Mouse (Mus musculus): ENCODE results near the gene Stard10. TPM values are rescaled to one million over a fixed set of nuclear protein-coding genes. Genes with fewer than 3 reads are reported as not detected.

Stard10 gene
- total and polyA plus RNA-seq, 2 experiments from 2014 or later, result 11.0 to 17.3 TPM

DNA sequence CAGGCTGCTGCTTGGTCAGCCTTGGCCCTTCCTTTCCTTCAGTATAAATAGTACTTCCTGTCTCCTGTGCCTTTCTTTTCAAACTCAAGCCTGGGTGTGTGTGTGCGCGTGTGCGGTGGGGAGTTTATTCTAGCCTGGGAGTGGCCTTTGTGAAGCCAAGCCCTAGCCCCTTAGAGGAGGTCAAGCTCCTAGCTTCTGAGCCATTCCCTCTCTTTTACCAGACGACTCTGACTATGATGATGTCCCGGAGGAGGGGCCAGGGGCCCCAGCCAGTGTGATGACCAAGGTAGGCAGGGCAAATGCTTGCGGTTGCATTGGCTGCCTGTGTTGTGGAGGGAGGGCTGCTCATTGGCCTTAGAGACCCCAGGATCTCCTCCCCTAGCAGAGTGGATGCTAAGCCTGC, 68.4 kb downstream of the Stard10 start:
- H3K4me2 ChIP-seq (ENCODE audit: low read depth), result no peak overlapping the region
- H3K36me3 ChIP-seq (ENCODE audit: insufficient read depth), result no peaks in the 10 kb centered on the region
- DNase-seq (no peak), ATAC-seq (no peak)
- H3K9me3 ChIP-seq (ENCODE audit: low read length), result no peaks in the 10 kb centered on the region
- H3K9ac ChIP-seq, result no peak overlapping the region
- no peak for TF ChIP-seq CTCF (IDR thresholded peaks at IDR 0.05; ENCODE audit: low read depth)
- H3K4me3 ChIP-seq (ENCODE audit: low read depth, low read length), result no peak overlapping the region
- no peak overlapping the region for H3K27ac ChIP-seq (ENCODE audit: low read depth, low read length)
- 61% methylated on average over 6 of the region's 6 CpGs for WGBS
- no peaks in the 10 kb centered on the region for H3K4me1 ChIP-seq (ENCODE audit: insufficient read depth)
- no peaks in the 10 kb centered on the region for H3K27me3 ChIP-seq (ENCODE audit: insufficient read depth, low read length)

DNA sequence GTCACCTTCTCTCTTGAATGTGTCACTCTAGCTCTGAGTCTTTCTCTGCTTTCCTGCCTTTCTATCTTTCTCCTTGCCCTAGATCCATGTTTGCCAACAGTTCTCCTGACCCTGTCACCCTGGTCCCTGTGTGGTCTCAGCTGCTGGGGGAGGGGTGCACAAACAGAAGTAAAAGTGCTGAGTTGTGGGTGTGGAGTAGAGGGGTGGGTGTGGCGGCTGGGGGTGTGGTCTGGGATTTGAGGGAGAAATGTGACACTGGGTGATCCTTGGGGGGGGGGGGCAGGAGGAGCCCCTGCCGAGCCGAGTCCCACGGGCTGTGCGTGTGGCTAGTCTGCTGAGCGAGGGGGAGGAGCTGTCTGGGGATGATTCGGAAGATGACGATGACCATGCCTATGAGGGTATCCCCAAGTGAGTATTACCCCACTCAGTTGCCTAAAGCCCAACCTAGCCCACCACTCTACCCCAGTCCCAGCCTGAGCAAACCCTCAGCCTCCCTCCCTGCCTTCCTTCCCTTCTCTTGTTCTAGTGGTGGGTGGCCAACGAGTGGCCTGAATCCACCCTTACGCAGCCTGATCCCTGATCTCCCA, 69.1 kb downstream of the Stard10 start:
- no peaks in the 10 kb centered on the region for H3K4me1 ChIP-seq (ENCODE audit: insufficient read depth)
- H3K9me3 ChIP-seq (ENCODE audit: low read length), result no peaks in the 10 kb centered on the region
- no peaks in the 10 kb centered on the region for H3K36me3 ChIP-seq (ENCODE audit: insufficient read depth)
- H3K27ac ChIP-seq (ENCODE audit: low read depth, low read length), result no peak overlapping the region
- ATAC-seq, result no peak
- WGBS, result 79% methylated on average over 9 of the region's 10 CpGs
- H3K4me2 ChIP-seq (ENCODE audit: low read depth), result no peak overlapping the region
- TF ChIP-seq CTCF (IDR thresholded peaks at IDR 0.05; ENCODE audit: low read depth), result no peak
- no peak for DNase-seq
- no peak overlapping the region for H3K9ac ChIP-seq
- H3K27me3 ChIP-seq (ENCODE audit: insufficient read depth, low read length), result no peaks in the 10 kb centered on the region
- no peak overlapping the region for H3K4me3 ChIP-seq (ENCODE audit: low read depth, low read length)

GRCm38 (mm10) chr7:101389256-101389655, 72.4 kb downstream of the Stard10 start:
- TF ChIP-seq CTCF (IDR thresholded peaks at IDR 0.05; ENCODE audit: low read depth), result no peak
- Histone ChIP-seq H3K36me3 (ENCODE audit: insufficient read depth) (no peaks in the 10 kb centered on the region), H3K4me1 (ENCODE audit: insufficient read depth) (no peaks in the 10 kb centered on the region), H3K27ac (ENCODE audit: low read depth, low read length) (no peak overlapping the region), H3K9me3 (ENCODE audit: low read length) (no peaks in the 10 kb centered on the region), H3K27me3 (ENCODE audit: insufficient read depth, low read length) (no peaks in the 10 kb centered on the region), H3K4me3 (ENCODE audit: low read depth, low read length) (no peak overlapping the region), H3K4me2 (ENCODE audit: low read depth) (no peak overlapping the region), H3K9ac (no peak overlapping the region)
- ATAC-seq (no peak), DNase-seq (no peak)
- WGBS, result 92% methylated on average over 6 of the region's 6 CpGs

DNA sequence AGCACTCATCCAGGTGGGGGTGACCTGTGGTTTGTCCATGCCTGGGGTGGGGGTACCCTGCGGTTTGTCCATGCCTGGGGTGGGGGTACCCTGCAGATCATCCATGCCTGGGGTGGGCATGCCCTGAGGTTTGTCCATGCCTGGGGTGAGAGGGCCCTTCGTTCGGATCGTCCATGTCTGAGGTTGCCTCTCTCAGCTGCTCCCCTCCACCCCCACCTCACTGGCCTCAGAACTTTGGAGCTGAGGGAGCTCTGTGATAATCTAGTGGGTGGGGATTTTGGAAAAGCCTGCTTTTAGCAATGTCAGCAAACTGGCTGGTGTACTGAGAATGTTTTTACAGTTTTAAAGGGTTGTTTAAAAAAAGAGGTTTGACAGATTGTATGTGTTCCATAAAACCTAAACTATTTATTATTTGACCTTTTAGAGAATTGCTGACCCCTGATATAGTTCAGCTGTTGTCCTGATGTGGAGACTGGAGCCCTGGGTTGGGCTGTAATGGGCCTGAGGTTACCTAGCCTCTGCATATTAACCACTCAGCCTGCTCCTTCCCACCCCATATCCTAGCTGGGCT, 75.1 kb downstream of the Stard10 start:
- H3K36me3 ChIP-seq (ENCODE audit: insufficient read depth), result no peaks in the 10 kb centered on the region
- no peak overlapping the region for H3K4me3 ChIP-seq (ENCODE audit: low read depth, low read length)
- TF ChIP-seq CTCF (IDR thresholded peaks at IDR 0.05; ENCODE audit: low read depth), result no peak
- no peak for ATAC-seq
- DNase-seq, result no peak
- no peak overlapping the region for H3K27ac ChIP-seq (ENCODE audit: low read depth, low read length)
- H3K9ac ChIP-seq, result no peak overlapping the region
- 85% methylated on average over 4 of the region's 4 CpGs for WGBS
- no peak overlapping the region for H3K4me2 ChIP-seq (ENCODE audit: low read depth)
- no peaks in the 10 kb centered on the region for H3K9me3 ChIP-seq (ENCODE audit: low read length)
- H3K4me1 ChIP-seq (ENCODE audit: insufficient read depth), result no peaks in the 10 kb centered on the region
- H3K27me3 ChIP-seq (ENCODE audit: insufficient read depth, low read length), result no peaks in the 10 kb centered on the region

DNA sequence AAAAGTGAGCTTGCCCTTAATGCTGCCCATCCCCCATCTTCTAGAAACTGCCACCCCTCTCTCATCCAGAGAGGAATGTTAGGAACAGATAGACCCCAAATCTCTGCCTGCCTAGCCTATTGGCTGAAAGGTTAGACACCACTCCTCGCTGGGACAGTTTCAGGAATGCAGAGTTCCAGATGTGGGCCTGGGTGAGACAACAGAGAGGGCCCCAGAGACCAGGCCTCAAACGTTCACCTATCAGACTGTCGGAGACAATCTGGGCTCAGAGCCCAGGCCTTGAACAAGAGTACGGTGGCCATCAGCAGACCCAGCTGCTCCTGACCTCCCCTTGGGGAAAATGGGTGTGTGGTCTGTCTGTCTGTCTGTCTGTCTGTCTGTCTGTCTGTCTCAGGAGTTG, 76.1 kb downstream of the Stard10 start:
- ATAC-seq, result no peak
- TF ChIP-seq CTCF (IDR thresholded peaks at IDR 0.05; ENCODE audit: low read depth), result no peak
- no peak overlapping the region for H3K4me2 ChIP-seq (ENCODE audit: low read depth)
- H3K27ac ChIP-seq (ENCODE audit: low read depth, low read length), result no peak overlapping the region
- WGBS, result 62% methylated on average over 4 of the region's 4 CpGs
- H3K9me3 ChIP-seq (ENCODE audit: low read length), result no peaks in the 10 kb centered on the region
- no peak for DNase-seq
- H3K27me3 ChIP-seq (ENCODE audit: insufficient read depth, low read length), result no peaks in the 10 kb centered on the region
- H3K4me1 ChIP-seq (ENCODE audit: insufficient read depth), result no peaks in the 10 kb centered on the region
- no peak overlapping the region for H3K4me3 ChIP-seq (ENCODE audit: low read depth, low read length)
- no peak overlapping the region for H3K9ac ChIP-seq
- no peaks in the 10 kb centered on the region for H3K36me3 ChIP-seq (ENCODE audit: insufficient read depth)

GRCm38 (mm10) chr7:101393694-101394504, 77.0 kb downstream of the Stard10 start:
- H3K27me3 ChIP-seq (ENCODE audit: insufficient read depth, low read length), result no peaks in the 10 kb centered on the region
- no peak for DNase-seq
- H3K36me3 ChIP-seq (ENCODE audit: insufficient read depth), result no peaks in the 10 kb centered on the region
- TF ChIP-seq CTCF (IDR thresholded peaks at IDR 0.05; ENCODE audit: low read depth), result no peak
- H3K9ac ChIP-seq, result no peak overlapping the region
- H3K9me3 ChIP-seq (ENCODE audit: low read length), result no peaks in the 10 kb centered on the region
- 47% methylated on average over 8 of the region's 8 CpGs for WGBS
- no peak overlapping the region for H3K4me3 ChIP-seq (ENCODE audit: low read depth, low read length)
- H3K4me1 ChIP-seq (ENCODE audit: insufficient read depth), result no peaks in the 10 kb centered on the region
- no peak overlapping the region for H3K27ac ChIP-seq (ENCODE audit: low read depth, low read length)
- peak; percentile 36 for ATAC-seq
- no peak overlapping the region for H3K4me2 ChIP-seq (ENCODE audit: low read depth)

DNA sequence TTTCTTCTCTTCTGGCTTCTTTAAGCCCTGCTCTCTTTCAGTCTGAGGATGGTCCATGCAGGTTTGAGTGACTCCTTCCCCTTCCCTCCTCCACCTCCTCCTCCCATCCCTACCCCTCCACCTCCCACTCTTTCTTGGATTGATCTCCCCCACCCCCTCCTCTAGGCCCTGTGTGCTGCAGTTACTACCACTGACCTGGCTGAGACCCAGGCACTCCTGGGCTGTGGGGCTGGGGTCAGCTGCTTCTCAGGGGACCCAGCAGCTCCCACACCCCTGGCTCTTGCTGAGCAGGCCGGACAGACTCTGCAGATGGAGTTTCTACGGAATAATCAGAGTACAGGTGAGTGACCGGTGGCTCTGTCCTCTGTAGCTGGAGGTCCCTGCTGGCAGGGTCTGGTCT, 77.7 kb downstream of the Stard10 start:
- Histone ChIP-seq H3K4me2 (ENCODE audit: low read depth) (no peak overlapping the region), H3K27me3 (ENCODE audit: insufficient read depth, low read length) (no peaks in the 10 kb centered on the region), H3K4me3 (ENCODE audit: low read depth, low read length) (no peak overlapping the region), H3K9me3 (ENCODE audit: low read length) (no peaks in the 10 kb centered on the region), H3K27ac (ENCODE audit: low read depth, low read length) (no peak overlapping the region), H3K36me3 (ENCODE audit: insufficient read depth) (no peaks in the 10 kb centered on the region), H3K9ac (no peak overlapping the region), H3K4me1 (ENCODE audit: insufficient read depth) (no peaks in the 10 kb centered on the region)
- ATAC-seq, result no peak
- no peak for DNase-seq
- 77% methylated on average over 3 of the region's 3 CpGs for WGBS
- TF ChIP-seq CTCF (IDR thresholded peaks at IDR 0.05; ENCODE audit: low read depth), result no peak

All from forebrain, postnatal 0 days (tissue).